Mouse (Mus musculus) cerebellum, postnatal 4 days (tissue): ENCODE data around the gene Tspan17.
"Not testable (repeated sequence)": the region's sequence is repeated elsewhere in the genome, so short reads cannot be mapped to it uniquely, and the experiment has no call there.

Experiments
- DNase-seq, 2 experiments: peaks; one replicate each; pipeline ENCODE4 v3.0.0; 2022; ENCODE audit warnings: low spot score in 2 of 2, mixed read lengths in 1 of 2

Tspan17 gene

DNA sequence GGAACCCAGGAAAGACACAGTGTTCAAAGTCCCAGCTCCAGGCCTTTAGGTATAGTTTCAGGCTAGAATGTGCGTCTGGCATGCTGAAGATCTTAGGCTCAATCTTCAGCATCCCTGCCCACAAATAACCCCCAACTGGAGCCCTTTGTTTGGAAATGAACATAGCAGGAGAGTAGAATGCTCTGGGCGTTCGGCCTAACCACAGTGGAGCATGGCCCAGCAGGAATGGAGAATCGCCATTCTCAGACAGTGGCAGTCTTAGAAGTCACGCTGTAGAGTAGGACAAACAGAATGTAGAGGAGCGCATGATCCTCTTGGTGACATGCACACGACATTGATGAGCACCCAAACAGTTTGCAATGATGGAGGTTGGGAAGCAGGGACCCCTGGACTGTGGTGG, 28.3 kb upstream of the Tspan17 start:
- DNase-seq: no peak

DNA sequence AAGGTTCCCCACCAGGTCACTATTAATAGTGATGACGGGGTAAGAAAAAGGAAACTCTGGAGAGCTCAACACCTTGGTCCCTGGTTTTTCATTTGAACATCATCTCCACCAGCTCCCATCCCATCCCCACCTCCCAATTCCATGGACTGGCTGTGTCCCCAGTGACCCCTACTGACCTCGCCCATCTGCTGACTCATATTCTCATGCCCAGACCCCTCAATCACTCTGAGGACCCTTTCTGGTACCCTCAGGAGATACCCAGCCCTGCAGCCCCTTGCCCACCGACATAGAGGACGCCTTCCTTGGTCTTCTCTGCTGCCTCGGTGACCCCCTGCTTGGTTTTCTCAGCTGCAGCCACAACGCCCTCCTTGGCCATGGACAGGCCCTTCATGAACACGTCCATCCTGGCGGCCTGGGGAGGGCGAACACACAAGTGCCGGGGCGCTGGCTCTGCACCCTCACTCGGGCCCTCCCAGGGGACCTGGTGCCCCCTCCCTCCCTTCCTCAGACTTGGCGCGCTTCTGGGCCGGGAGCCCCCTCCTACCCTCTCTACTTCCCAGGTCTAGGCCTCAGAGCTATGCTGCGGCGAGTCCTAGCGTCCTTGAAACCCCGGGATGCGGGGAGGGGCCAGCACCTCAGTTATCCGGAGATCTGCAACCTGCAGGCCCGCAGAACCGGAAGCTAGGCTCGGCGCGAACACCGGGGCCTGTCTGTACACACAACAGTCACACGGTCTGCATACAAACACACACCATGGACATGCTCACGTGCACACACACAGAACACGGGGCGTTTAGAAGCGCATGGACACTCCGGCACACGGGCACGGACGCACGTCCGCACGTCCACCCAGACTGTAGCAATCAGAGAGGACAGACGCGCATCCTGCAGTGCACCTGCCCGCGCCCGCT, 23.6 kb upstream of the Tspan17 start:
- DNase-seq: no peak

DNA sequence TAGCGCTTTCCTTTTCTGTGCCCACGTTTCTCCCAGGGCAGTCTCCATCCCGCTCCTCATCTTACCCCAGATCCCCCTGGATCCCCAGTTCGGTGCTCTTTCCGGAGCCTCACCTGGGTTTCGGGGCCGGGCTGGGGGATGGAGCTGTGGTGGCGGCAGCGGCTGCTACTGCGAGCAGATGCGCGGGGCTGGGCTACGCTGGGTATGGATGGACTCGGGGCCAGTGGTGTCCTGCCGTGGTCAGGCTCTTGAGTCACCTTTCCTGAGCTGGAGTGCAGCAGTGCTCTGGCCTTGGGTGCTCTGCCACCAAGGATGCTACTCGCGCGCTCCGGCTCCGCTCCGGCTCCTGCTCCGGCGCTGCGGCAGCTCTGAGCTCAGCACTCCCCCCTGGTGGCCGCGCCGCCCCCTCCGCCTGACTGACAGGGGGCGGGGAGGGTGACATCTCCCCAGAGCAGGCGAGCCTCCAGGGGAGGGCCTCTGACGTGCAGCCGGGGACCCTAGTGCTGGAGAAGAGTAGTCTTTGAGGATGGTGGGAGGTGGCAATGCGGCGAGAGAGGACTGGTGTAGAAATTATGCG, 22.9 kb upstream of the Tspan17 start, which contains the start of gene Sncb:
Gene Sncb (minus strand): TSS at position 404 of the 577 bp plus-strand sequence.
- DNase-seq: peak; percentile 77 to 82

DNA sequence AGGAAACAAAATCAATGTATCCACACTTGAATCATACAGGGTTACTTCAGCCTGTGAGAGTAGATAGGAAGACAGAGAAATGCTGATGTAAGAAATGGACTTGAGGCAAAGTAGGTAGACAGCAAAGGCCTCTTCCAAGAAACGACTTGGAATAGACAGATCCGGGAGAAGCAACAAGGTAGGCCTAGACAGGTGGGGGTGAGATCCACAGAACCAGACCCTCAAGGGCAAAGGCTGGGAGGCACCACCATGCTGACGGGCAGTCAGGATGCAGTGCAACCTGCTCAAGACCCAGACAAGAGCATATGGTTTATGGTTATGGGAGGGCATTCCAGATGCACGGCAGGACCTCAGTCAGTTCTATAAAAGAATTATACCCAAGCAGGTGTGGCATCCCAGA, 22.2 kb upstream of the Tspan17 start:
- DNase-seq: no peak

DNA sequence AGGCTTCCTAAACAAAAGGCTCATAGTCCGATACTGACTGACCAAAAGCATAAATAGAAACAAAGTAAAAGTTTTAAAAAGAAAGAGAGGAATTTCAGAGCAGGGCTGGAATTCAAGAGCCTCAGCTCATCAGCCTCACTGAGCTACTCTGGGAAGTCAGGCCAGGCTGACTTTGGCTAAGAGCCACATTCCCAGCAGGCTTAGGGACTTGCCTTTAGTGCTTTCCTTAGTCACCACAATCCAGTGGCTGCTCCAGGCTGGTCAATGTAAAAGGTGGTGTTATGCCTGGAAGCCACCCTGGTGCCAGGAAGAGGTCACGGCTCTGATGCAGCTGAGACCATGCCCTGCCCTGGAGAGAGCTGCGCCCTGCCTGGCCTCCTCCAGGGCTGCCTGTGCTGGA, 8.6 kb upstream of the Tspan17 start:
- peak in 1 of 2 experiments; percentile 56 for DNase-seq

DNA sequence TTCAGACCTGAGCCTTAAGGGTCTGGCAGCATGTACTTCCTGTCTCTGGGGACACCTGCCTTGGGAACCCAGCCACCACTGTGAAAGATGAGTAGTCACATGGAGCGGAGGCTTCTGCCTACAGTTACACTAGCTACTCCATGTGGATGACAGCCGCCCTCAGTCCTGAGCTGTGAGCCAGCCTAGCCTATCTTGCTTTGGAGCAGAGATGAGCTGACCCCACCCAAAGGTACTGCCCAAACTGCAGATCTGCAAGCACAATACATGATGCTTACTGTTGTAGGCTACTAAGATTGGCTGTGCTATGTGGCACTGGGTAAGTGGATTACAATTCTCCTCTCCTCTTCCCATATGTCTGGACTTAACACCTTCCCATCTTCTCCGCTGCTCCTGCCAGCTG, 8.1 kb upstream of the Tspan17 start:
- DNase-seq: no peak

DNA sequence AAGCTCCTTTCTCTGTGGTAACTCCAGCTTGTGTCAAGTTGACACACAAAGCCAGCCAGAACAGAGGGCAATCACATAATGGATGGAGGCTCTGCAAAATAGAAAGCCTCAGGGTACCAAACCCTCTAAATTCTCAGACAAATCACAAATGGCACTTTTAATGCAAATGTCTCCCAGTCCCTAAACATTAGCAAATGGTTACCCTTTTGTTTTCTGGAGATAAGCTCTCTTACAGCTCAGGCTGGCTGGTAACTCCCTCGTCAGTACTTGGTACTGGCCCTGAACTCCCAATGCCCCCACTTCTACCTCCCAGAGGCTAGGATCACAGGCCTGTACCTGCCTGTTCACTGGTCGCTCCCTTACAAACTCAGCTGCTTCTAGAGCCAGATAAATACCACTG, 5.9 kb upstream of the Tspan17 start:
- DNase-seq: no peak

DNA sequence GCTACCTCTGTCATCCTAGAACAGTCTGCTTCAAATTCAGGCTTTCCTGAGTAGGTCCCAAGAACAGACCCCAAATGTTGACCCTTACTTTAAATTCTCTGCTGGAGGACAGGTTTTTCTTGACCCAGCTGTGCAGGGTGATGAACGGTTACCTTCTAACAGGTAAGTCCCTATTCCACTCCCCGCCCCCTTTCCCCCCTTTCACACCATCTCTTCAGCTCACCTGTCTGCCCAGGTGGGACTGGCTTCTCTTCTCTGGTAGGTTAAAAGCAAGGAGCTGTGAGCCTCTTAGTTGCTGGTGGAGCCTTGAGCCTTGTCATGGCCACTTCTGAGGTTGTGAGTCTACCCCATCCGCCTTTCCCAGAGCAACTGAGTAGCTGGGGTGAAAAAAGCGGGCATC, 5.5 kb upstream of the Tspan17 start, which contains the start of gene Eif4e1b:
Gene Eif4e1b (plus strand): TSS at position 301 of the 400 bp plus-strand sequence.
- DNase-seq: no peak

DNA sequence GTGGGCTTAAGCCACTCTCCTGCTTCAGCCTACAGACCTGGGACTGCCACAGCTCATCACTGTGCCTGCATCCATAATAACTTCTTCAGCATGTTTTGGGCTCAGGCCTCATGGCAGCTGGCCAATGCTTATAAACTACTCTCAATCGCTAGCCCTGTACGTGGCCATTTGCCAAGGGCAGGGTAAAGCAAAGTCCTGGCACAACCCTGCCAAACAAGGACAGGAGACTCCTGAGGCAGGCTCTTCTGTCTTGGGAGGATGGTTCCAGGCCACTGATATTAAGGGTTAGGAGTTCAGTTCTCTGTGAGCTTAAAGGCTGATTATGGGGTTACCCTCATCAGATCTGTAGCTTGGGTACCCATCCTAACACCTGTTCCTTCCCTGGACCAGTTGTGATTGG, 1.6 kb upstream of the Tspan17 start:
- not testable (repeated sequence) for DNase-seq

DNA sequence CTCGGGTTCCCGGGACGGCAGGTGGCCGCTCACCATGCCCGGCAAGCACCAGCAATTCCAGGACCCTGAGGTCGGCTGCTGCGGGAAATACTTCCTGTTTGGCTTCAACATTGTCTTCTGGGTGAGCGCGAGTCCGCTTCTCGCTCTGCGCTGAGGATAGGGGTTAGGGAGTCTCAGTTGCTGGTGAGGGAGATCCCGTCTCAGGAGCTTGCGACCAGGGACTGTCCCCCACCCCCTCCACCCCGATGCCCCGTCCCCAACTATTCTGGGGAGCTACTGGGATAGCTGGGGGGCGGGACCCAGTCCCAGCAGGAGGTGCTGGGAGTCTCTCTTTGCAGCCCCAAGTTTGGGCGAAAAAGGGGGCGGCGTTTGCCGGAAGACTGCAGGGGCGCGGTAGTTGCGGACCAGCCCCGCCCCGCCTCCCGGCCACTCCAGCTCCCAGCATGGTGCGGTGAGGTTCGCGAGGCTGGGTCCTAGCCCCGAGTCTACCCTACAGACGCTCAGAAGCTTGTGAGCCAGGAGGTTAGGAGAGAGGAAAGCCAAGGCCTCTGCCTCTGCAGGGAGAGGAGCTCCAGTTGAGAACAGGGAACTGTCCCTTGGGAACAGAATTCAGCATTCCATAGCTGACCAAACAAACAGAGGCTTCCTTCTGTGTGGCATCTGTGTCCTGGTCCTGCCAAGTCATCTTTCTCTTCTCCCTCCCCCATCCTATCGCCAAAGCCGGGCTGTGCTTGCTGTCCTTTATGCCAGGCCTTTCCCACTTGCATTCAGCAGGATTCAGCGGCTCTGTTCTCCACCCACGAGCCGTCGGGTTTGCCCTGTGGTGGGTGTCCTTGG, 602 bp downstream of the Tspan17 start:
- DNase-seq: peak in 1 of 2 experiments; percentile 50

DNA sequence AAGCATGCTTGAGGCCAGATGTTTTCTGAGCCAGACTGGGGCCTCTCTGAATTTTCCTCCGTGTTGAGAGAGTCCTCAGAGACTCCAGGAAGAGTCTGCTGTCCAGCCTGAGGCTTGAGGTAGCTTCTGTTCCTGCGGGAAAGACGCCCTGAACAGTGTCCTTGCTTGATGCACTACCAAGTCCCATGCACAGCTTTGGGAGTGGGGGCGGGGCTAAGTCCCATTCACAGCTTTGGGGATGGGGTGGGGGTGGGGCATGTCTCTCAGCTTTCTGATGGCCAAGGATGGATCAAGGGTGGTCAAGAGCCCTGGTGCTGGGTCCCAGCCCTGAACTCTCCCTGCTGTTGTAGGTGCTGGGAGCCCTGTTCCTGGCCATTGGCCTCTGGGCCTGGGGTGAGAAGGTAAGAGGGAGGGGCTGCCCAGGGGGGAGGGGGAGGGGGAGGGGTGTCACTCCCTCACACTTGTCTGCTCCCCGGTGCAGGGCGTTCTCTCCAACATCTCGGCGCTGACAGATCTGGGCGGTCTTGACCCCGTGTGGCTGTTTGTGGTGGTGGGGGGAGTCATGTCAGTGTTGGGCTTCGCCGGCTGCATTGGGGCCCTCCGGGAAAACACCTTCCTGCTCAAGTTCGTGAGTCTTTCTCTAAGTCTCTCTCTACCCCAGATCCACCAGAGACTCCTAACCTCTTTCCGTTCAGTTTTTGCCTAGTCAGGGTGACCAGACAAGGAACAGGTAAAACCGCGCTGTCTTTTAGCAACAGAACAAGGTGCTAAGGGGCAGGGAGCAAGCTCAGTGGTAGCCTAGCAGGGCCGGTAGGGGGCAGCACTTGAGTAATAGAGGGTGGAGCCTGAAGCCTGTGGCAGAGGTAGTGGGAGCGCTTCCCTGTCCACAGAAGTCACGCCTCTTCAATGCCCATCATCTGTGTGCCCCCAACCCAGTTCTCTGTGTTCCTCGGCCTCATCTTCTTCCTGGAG, 3.4 kb downstream of the Tspan17 start:
- peak in 1 of 2 experiments; percentile 31 for DNase-seq

DNA sequence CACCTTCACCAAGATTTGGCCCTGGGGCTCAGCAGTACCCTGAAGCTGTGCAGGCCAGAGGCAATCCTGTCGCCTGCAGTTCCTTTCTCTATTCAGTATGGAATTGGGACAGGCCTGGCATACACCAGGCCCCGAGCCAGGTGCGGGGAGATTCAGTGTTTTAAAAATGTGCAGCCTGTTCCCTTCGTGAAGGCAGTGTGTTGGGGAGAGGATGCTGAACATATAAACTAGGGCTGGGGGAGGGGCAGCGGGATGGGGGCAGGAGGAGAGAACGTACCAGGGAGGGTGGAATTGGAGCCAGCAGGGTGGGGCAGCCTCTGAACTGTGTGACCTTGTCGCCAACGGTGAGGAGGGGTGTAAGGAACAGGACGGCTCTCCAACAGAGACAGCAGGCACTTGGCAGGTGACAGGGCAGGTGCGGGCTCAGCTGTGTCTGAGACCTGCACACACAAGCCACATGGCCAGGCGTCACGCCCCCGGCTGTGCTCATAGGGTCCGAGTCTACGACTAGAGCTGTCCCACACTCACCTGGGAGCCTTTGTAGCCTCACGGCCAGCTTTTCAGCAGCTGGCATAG, 4.9 kb downstream of the Tspan17 start:
- no peak for DNase-seq

DNA sequence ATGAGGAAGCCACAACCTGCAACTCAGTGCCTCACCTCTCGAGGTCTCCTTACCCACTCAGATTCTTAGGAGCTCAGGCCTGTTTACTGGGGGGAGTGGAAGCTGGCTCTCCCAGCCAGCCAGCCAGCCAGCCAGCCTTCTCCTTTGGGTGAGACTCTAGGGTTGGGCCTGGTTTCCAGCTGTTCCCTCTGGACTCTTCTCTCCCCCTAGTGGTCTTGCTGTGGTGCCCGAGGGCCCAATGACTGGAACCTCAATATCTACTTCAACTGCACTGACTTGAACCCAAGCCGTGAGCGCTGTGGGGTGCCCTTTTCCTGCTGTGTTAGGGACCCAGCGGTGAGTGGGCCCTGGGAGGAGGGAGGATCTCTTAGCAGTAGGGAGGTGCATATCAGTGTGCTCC, 5.7 kb downstream of the Tspan17 start:
- DNase-seq: no peak

DNA sequence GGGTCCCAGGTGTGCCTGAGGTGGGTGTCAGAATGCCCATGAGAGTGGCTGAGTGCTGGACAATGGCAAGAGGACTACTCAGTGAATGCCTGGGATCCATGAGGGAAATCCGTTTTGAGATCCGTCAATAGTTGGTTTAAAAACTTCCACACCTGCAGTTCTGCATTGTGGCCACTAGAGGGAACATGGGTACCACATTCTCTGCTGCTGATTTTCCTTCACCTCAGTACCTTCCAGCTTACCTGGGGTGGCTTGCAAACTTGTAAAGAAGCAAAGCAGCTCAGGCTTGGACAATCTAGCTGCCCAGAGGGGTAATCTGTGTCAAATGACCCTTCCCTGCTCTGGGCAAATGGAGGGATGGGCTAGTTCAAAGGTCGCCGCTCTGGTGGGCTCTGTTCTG, 8.2 kb downstream of the Tspan17 start:
- DNase-seq: no peak

DNA sequence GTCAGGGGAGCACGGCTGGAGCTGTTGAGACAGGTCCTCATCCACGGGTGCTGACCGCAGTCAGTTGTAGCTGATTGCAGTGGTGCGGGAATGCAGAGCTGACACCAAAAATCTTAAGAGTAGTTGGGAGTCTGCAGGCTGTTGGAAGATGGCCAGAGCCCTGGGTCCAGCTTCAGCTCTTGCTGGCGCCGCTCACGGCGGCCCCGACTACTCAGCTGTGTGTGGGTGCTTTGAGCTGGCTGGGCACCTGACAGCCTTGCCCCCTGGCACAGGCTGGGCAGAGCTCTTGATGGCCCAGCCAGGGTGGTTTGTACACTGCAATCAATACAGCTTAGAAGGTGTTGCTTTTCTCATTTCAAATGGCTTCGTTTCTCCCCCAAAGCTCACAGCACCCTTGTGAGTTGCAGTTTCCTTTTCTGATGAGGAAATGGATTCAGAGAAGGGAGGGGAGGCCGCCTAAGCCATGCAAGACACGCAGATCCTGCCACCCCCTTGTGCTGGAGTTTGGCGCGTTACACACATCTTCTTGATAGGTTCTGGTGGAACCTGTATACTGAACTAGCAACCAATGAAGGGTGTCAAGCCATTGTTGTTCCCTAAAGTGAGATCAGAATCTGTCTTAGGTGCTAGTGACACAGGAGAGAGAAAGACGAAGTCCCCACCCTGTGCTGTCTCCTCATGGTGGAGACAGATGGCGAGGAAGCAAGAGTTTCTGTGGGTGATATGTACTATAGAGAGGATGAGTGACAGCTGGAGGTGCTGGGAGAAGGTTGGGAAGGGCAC, 8.9 kb downstream of the Tspan17 start:
- no peak for DNase-seq

DNA sequence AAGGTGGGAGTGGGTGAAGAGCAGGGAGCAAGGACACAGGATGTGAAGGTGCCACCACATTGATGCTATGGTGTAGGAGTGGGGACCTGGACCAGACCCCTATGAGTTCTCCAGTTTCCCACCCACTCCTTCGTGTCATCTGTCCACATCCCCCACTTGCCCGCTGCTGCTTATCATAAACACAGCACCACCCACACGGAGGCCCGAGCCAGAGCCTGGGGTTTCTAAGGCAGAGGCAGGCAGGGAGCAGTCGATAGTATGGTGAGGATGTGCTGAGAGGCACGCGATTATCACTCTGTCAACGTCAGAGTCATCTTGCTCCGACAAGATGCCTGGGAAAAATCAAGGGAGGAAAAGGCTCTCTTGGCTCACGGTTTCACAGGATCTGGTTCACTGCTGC, 9.6 kb downstream of the Tspan17 start:
- DNase-seq: no peak

DNA sequence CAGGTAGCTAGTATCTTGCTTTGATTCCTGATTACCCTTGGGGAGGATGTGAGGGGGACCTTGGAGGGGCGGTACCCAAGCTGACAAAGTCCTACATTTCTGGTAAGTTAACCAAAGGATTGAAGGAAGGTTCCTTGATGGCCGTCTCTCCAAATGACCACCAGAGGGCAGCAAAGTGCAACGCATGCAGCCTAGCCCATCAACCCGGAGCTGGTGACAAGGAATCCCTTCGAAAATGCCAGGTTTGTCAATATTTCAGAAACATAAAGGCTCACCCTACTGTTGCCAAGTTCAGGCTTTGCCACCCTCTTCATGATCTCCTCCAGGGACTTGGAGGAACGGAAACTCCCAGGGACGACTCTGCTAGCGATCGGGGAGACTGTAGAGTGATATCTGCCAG, 10.5 kb downstream of the Tspan17 start:
- DNase-seq: peak; percentile 66 to 82

DNA sequence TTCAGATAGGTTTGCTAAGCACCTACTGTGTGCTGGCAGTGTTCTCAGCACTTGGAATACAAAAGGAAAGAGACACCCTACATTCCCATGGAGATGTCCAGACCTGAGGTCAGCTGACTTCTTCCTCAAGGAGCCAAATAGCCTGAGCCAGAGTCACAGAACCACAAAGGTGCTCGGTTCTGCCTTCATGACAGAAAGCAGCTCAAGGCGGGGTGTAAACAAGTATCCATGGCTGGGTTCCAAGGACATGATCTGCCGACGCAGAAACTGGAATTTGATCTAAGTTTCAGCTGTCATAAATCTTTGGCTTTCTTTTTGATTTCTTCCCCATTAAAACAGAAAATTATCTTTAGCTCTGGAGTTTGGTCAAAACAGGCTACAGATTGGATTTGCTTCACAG, 11.0 kb downstream of the Tspan17 start:
- DNase-seq: no peak

DNA sequence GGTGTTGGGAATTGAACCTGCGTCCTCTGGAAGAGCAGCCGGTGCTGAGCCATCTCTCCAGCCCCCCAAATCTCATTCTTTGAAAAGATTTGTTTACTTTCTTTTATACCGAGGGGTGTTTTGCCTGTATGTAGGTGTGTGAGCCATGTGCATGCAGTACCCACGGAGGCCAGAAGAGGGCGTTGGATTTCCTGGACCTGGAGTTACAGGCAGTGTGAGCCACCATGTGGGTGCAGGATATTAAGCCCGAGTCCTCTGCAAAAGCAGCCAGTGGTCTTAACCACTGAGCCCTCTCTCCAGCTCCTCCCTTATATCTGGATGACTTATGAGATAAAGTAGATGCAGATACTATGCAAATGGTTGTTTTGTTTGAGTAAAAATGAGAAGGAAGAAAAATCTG, 13.8 kb downstream of the Tspan17 start:
- DNase-seq: no peak
